In genomic region chr2:4579357-4580068, GRCm38 (mm10) we compare ENCODE assay signal across 13 mouse cellular contexts.
DNase-seq lines count a peak whose midpoint lies in the region; ATAC-seq lines count a peak whose summit lies in the region.
"Had no signal": no experiment of that assay in that cellular context is flagged by ENCODE, and none has a peak within 500 bp of the region (broad histone marks: within the 10 kb centered on the region; RNA-seq: fewer than 3 reads in every experiment).

No protein-coding gene starts in this region.

- no peak overlapping the region for H3K4me2 ChIP-seq in heart, embryonic 13.5 days
- H3K4me2 ChIP-seq in limb, embryonic 12.5 days: no peak overlapping the region
- H3K4me2 ChIP-seq in intestine, embryonic 15.5 days (replicated peaks): no peak overlapping the region
- H3K4me2 ChIP-seq: embryonic facial prominence, embryonic 12.5 days had no signal

- no peak for ATAC-seq in heart, embryonic 13.5 days (ENCODE audit: extremely low read depth, insufficient number of reproducible peaks, low FRiP score, low TSS enrichment)
- ATAC-seq in limb, embryonic 12.5 days (ENCODE audit: insufficient number of reproducible peaks, insufficient read depth, low FRiP score, low TSS enrichment, low read depth): no peak
- 0 out of 2 replicates have a peak, but pooled peaks have one; percentile 26 for ATAC-seq in intestine, embryonic 15.5 days

- peak overlapping the region; percentile 77 for H3K27ac ChIP-seq in heart, embryonic 13.5 days (replicated peaks)
- peak overlapping the region; percentile 47 for H3K27ac ChIP-seq in limb, embryonic 12.5 days
- no peak overlapping the region for H3K27ac ChIP-seq in limb, embryonic 10.5 days
- peak overlapping the region; percentile 69 for H3K27ac ChIP-seq in intestine, embryonic 15.5 days
- H3K27ac ChIP-seq: embryonic facial prominence, embryonic 12.5 days; kidney, postnatal 0 days had no signal

- DNase-seq in heart, adult 9 months (ENCODE audit: low spot score in 2 of 2): no peak
- DNase-seq in limb, embryonic 10.5 days (ENCODE audit: low spot score): no peak
- peak; percentile 39 for DNase-seq in R1 (ENCODE audit: low read depth, low spot score)
- DNase-seq in spleen, postnatal 4 days (ENCODE audit: low spot score in 2 of 2): no peak
- no peak for DNase-seq in gastrocnemius, postnatal 14 days
- DNase-seq: cerebellum, adult 2 months; gastrocnemius, postnatal 36 days; right cerebral cortex, postnatal 4 days had no signal

- peaks cover 76% of the 10 kb centered on the region for H3K36me3 ChIP-seq in heart, embryonic 13.5 days
- H3K36me3 ChIP-seq in limb, embryonic 12.5 days: peaks cover 78% of the 10 kb centered on the region
- peaks cover 85% of the 10 kb centered on the region for H3K36me3 ChIP-seq in limb, embryonic 10.5 days
- H3K36me3 ChIP-seq in intestine, embryonic 15.5 days: no peaks in the 10 kb centered on the region

- intact Hi-C loops in gastrocnemius, postnatal 14 days (cut with DNase I; ENCODE audit: low total_unique reads): no loop called here

- peaks cover 59% of the 10 kb centered on the region for H3K4me1 ChIP-seq in heart, embryonic 13.5 days
- H3K4me1 ChIP-seq in limb, embryonic 12.5 days (replicated peaks): peaks cover 23% of the 10 kb centered on the region
- peaks cover 30% of the 10 kb centered on the region for H3K4me1 ChIP-seq in limb, embryonic 10.5 days
- 0 out of 2 replicates have a peak, but pooled peaks cover 13% of the 10 kb centered on the region for H3K4me1 ChIP-seq in intestine, embryonic 15.5 days (replicated peaks)

- no peak overlapping the region for H3K9ac ChIP-seq in heart, embryonic 13.5 days
- H3K9ac ChIP-seq in limb, embryonic 12.5 days (replicated peaks): no peak overlapping the region
- H3K9ac ChIP-seq in intestine, embryonic 15.5 days: no peak overlapping the region
- H3K9ac ChIP-seq: embryonic facial prominence, embryonic 12.5 days had no signal

- no peaks in the 10 kb centered on the region for H3K27me3 ChIP-seq in heart, embryonic 13.5 days (replicated peaks)
- H3K27me3 ChIP-seq in limb, embryonic 12.5 days: no peaks in the 10 kb centered on the region
- H3K27me3 ChIP-seq in limb, embryonic 10.5 days (ENCODE audit: low read depth, poor library complexity, severe bottlenecking): no peaks in the 10 kb centered on the region
- no peaks in the 10 kb centered on the region for H3K27me3 ChIP-seq in intestine, embryonic 15.5 days (replicated peaks)
- H3K27me3 ChIP-seq: embryonic facial prominence, embryonic 12.5 days had no signal

- H3K9me3 ChIP-seq in heart, embryonic 13.5 days: no peaks in the 10 kb centered on the region
- no peaks in the 10 kb centered on the region for H3K9me3 ChIP-seq in limb, embryonic 12.5 days
- H3K9me3 ChIP-seq in limb, embryonic 10.5 days (replicated peaks): no peaks in the 10 kb centered on the region
- H3K9me3 ChIP-seq in intestine, embryonic 15.5 days: no peaks in the 10 kb centered on the region
- H3K9me3 ChIP-seq: embryonic facial prominence, embryonic 12.5 days had no signal

- H3K4me3 ChIP-seq in heart, embryonic 13.5 days: no peak overlapping the region
- H3K4me3 ChIP-seq in limb, embryonic 12.5 days (replicated peaks): no peak overlapping the region
- H3K4me3 ChIP-seq in limb, embryonic 10.5 days: no peak overlapping the region
- H3K4me3 ChIP-seq in intestine, embryonic 15.5 days (replicated peaks): no peak overlapping the region
- H3K4me3 ChIP-seq: embryonic facial prominence, embryonic 12.5 days had no signal

- 67% methylated on average over 8 of the region's 8 CpGs for WGBS in heart, embryonic 13.5 days
- 79% methylated on average over 8 of the region's 8 CpGs for whole genome bisulfite sequencing in limb, embryonic 12.5 days
- WGBS in limb, embryonic 10.5 days: 84% methylated on average over 8 of the region's 8 CpGs
- 52% methylated on average over 8 of the region's 8 CpGs for WGBS in intestine, embryonic 15.5 days
